Mouse (Mus musculus): ENCODE measurements around the gene Brpf3. TPM values are rescaled to one million over a fixed set of nuclear protein-coding genes. Genes with fewer than 3 reads are reported as not detected.

Brpf3 gene
- polyA plus RNA-seq, 1 experiment from 2014 or later: 15.0 TPM

DNA sequence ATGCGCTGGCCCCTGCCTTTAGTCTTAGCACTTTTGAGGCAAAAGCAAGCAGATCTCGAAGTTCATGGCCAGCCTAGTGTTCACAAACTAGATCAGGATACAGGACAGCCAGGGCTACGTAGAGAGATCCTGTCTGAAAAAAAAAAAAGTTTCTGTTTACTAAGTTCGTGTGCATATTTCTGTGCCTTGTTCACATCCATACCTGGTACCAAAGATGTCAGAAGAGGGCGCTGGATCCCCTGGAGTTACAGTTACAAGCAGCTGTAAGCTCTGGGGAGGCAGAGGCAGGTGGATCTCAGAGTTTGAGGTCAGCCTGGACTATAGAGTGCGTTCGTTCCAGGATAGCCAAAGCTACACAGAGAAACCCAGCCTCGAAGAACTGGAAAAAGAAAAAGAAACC lies 81.9 kb downstream of the Brpf3 start:
- no peak for ATAC-seq (ENCODE audit: low FRiP score, low read depth)
- Histone ChIP-seq H3K9me3 (no peaks in the 10 kb centered on the region), H3K27ac (replicated peaks) (no peak overlapping the region), H3K4me3 (no peak overlapping the region), H3K27me3 (peaks cover 26% of the 10 kb centered on the region), H3K36me3 (no peaks in the 10 kb centered on the region), H3K4me2 (replicated peaks) (peak overlapping the region; percentile 34; the same call in 1 of the 2 replicates), H3K9ac (replicated peaks) (no peak overlapping the region), H3K4me1 (peaks cover 4% of the 10 kb centered on the region; the same call in 1 of the 2 replicates)
- WGBS: 60% methylated on average over 8 of the region's 8 CpGs

DNA sequence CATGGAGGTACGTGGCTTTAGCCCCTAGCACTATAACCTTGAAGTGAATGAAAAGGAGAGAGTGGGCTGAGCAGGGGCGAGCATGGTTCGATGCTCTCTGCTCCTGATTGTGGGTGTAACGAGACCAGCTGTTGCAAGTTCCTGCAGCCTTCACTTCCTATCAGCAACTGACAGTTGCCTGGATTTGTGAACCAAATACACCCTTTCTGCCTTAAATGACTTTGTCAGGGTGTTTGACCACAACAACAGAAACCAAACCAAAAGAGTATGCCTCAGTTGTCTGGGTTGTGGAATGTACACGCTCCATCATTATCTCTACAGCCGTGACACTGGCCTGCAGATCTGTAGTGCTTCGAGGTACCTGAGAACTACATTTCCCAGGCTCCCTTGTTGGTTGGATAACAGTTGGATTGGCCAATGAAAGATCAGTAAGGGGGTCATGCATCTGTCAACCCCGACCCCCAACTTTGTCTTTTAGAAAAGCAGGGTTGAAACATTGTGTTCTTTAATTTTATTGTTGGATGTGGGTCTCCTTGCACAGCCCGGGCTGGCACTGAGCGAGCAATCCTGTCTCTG lies 83.1 kb downstream of the Brpf3 start:
- ATAC-seq (ENCODE audit: low FRiP score, low read depth): no peak
- Histone ChIP-seq H3K4me2 (replicated peaks) (no peak overlapping the region), H3K27ac (replicated peaks) (no peak overlapping the region), H3K27me3 (peaks cover 20% of the 10 kb centered on the region), H3K9ac (replicated peaks) (no peak overlapping the region), H3K4me3 (no peak overlapping the region), H3K36me3 (no peaks in the 10 kb centered on the region), H3K9me3 (peaks cover 7% of the 10 kb centered on the region), H3K4me1 (peaks cover 4% of the 10 kb centered on the region; the same call in 1 of the 2 replicates)
- 76% methylated on average over 10 of the region's 10 CpGs for WGBS

DNA sequence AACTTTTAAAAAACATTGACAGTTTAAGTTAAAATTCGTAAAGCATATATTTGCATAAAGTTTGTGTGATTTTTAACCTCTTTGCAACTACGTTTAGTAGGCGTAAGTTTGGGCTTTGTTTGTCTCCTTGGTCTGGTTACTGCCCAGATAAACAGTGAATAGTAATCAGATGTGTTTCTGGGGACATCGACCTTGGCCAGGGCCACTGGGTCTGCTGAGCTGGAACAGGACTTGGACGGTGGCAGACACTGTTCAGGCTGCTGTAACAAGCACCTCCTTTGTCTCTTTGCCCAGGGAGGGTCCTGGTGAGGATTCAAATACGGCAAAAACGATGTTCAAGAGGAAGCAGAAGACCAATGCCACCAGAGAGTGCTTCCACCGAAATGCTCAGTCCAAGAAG lies 84.3 kb downstream of the Brpf3 start:
- ATAC-seq (ENCODE audit: low FRiP score, low read depth): no peak
- Histone ChIP-seq H3K27me3 (peaks cover 12% of the 10 kb centered on the region), H3K9ac (replicated peaks) (no peak overlapping the region), H3K27ac (replicated peaks) (no peak overlapping the region), H3K9me3 (peaks cover 12% of the 10 kb centered on the region), H3K36me3 (no peaks in the 10 kb centered on the region), H3K4me1 (no peaks in the 10 kb centered on the region), H3K4me2 (replicated peaks) (no peak overlapping the region), H3K4me3 (no peak overlapping the region)
- 90% methylated on average over 8 of the region's 8 CpGs for WGBS

DNA sequence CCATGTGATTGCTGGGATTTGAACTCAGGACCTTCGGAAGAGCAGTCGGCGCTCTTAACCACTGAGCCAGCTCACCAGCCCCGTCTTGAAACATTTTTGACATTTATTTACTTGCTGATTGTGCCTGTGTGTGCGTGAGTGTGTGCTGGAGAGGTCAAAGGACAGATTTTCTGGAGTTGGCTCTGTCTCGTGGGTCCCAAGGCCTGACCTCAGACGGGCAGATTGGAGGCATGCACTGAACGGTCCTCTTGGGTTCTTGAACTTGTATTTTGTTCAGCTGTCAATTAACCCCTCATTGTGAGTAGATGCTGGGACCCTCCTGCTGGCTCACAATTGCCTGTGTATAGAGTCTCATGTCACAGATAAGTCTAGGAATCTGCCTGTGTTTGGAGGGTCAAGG lies 85.4 kb downstream of the Brpf3 start:
- H3K4me3 ChIP-seq: no peak overlapping the region
- H3K27me3 ChIP-seq: peaks cover 1% of the 10 kb centered on the region; the same call in 1 of the 2 replicates
- H3K9me3 ChIP-seq: peaks cover 12% of the 10 kb centered on the region
- no peaks in the 10 kb centered on the region for H3K36me3 ChIP-seq
- ATAC-seq (ENCODE audit: low FRiP score, low read depth): no peak
- H3K27ac ChIP-seq (replicated peaks): no peak overlapping the region
- 83% methylated on average over 8 of the region's 8 CpGs for WGBS
- no peak overlapping the region for H3K9ac ChIP-seq (replicated peaks)
- H3K4me1 ChIP-seq: no peaks in the 10 kb centered on the region
- no peak overlapping the region for H3K4me2 ChIP-seq (replicated peaks)

Other genes with a start within 250 kb of the Brpf3 start
- gene Clps, start 240.3 kb upstream of the Brpf3 start, polyA plus RNA-seq (2016; fragmentation: Nextera tagmentation; extraction: Ambion mirVana): not detected in 2 replicates
- 1.7 TPM in 2 replicates for gene Lhfpl5, start 225.4 kb upstream of the Brpf3 start, polyA plus RNA-seq (2016; fragmentation: Nextera tagmentation; extraction: Ambion mirVana)
- 117 and 126 TPM in 2 replicates for gene Srpk1, start 178.4 kb upstream of the Brpf3 start, polyA plus RNA-seq (2016; fragmentation: Nextera tagmentation; extraction: Ambion mirVana)
- 0.68 and 0.91 TPM in 2 replicates for gene Slc26a8, start 110.9 kb upstream of the Brpf3 start, polyA plus RNA-seq (2016; fragmentation: Nextera tagmentation; extraction: Ambion mirVana)
- 36.6 and 40.7 TPM in 2 replicates for gene Mapk14, start 109.8 kb upstream of the Brpf3 start, polyA plus RNA-seq (2016; fragmentation: Nextera tagmentation; extraction: Ambion mirVana)
- 3.4 and 3.5 TPM in 2 replicates for gene AC170998.1, start 75.0 kb upstream of the Brpf3 start, polyA plus RNA-seq (2016; fragmentation: Nextera tagmentation; extraction: Ambion mirVana)
- gene Mapk13, start 31.8 kb upstream of the Brpf3 start, polyA plus RNA-seq (2016; fragmentation: Nextera tagmentation; extraction: Ambion mirVana): 1.2 and 1.5 TPM in 2 replicates
- not detected in 2 replicates for gene Pnpla1, start 57.3 kb downstream of the Brpf3 start, polyA plus RNA-seq (2016; fragmentation: Nextera tagmentation; extraction: Ambion mirVana)
- gene 4930539E08Rik, start 114.2 kb downstream of the Brpf3 start, polyA plus RNA-seq (2016; fragmentation: Nextera tagmentation; extraction: Ambion mirVana): 0.15 and 0.26 TPM in 2 replicates
- 0.30 TPM in 1 of 2 replicates, not detected in the other for gene Pxt1, start 142.8 kb downstream of the Brpf3 start, polyA plus RNA-seq (2016; fragmentation: Nextera tagmentation; extraction: Ambion mirVana)
- 115 and 116 TPM in 2 replicates for gene Kctd20, start 150.9 kb downstream of the Brpf3 start, polyA plus RNA-seq (2016; fragmentation: Nextera tagmentation; extraction: Ambion mirVana)
- 150 and 151 TPM in 2 replicates for gene Stk38, start 206.9 kb downstream of the Brpf3 start, polyA plus RNA-seq (2016; fragmentation: Nextera tagmentation; extraction: Ambion mirVana)
- 730 and 734 TPM in 2 replicates for gene Srsf3, start 231.5 kb downstream of the Brpf3 start, polyA plus RNA-seq (2016; fragmentation: Nextera tagmentation; extraction: Ambion mirVana)